Comparison of ENCODE assay signal across 9 mouse cellular contexts in the genomic region with DNA sequence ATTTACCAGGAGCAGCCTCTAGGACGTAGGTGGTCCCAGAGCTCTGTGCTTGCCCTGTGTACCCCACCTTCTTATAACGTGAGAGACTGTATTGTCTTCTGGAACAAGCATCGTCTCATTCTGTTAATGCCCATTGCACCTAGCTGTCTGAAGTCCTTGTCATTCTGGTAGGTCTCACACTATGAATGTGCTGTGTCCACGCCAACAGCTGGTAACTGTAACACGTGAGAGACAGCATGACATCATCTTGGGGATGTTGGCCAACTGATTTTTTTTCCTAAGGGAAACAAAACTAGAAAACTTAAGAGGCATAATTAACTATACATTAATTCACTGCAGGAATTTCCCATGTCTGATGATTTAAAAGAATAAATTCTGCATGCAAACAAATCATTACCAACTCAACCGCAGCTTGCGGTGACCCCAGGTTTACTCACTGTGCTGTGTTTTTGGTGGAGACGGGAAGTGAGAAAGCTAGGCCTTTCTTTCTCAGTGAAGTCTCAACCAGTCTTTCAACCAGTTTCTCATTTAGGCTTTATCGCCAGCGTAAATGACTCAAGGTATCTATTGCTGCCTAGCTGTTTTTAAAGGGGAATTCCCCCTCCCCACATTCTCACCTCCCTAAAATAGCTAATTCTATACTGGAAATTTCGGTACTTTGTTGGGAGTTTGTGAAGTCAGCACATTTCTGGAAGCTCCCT. TPM values are rescaled to one million over a fixed set of nuclear protein-coding genes. Genes with fewer than 3 reads are reported as not detected.
A peak's percentile ranks its signal among the peaks of the same experiment; 100 is the strongest.
DNase-seq lines count a peak whose midpoint lies in the region; ATAC-seq and TF ChIP-seq lines count a peak whose summit lies in the region.
"Had no signal": no experiment of that assay in that cellular context is flagged by ENCODE, and none has a peak within 500 bp of the region (broad histone marks: within the 10 kb centered on the region; RNA-seq: fewer than 3 reads in every experiment).

No protein-coding gene starts in this region.

- 0 out of 2 replicates have a peak overlapping the region, but pooled peaks have one; percentile 51 for H3K27ac ChIP-seq in forebrain, embryonic 13.5 days
- no peak overlapping the region for H3K27ac ChIP-seq in forebrain, embryonic 10.5 days
- H3K27ac ChIP-seq in midbrain, embryonic 16.5 days (ENCODE audit: low read length), result no peak overlapping the region
- H3K27ac ChIP-seq in midbrain, embryonic 14.5 days (replicated peaks; ENCODE audit: low read depth, low read length), result no peak overlapping the region
- H3K27ac ChIP-seq in forebrain, postnatal 0 days (ENCODE audit: low read depth, low read length), result no peak overlapping the region
- H3K27ac ChIP-seq: liver, embryonic 14.5 days had no signal

- ATAC-seq in forebrain, embryonic 13.5 days, result peak; percentile 82
- ATAC-seq in midbrain, embryonic 16.5 days, result 0 out of 2 replicates have a peak, but pooled peaks have one; percentile 28
- no peak for ATAC-seq in midbrain, embryonic 14.5 days (ENCODE audit: low FRiP score, low TSS enrichment)
- peak; percentile 70 for ATAC-seq in forebrain, postnatal 0 days

- H3K4me2 ChIP-seq in forebrain, embryonic 13.5 days, result 0 out of 2 replicates have a peak overlapping the region, but pooled peaks have one; percentile 17
- H3K4me2 ChIP-seq in midbrain, embryonic 16.5 days (ENCODE audit: low read length), result no peak overlapping the region
- H3K4me2 ChIP-seq in midbrain, embryonic 14.5 days (ENCODE audit: low read length), result no peak overlapping the region
- peak overlapping the region; percentile 11; the same call in 1 of the 2 replicates for H3K4me2 ChIP-seq in forebrain, postnatal 0 days (ENCODE audit: low read depth)

- H3K9me3 ChIP-seq in forebrain, embryonic 13.5 days (replicated peaks), result no peaks in the 10 kb centered on the region
- H3K9me3 ChIP-seq in forebrain, embryonic 10.5 days, result no peaks in the 10 kb centered on the region
- no peaks in the 10 kb centered on the region for H3K9me3 ChIP-seq in midbrain, embryonic 16.5 days (replicated peaks; ENCODE audit: control insufficient read depth, low read length, poor library complexity, severe bottlenecking)
- H3K9me3 ChIP-seq in midbrain, embryonic 14.5 days (ENCODE audit: control insufficient read depth, low read length), result no peaks in the 10 kb centered on the region
- H3K9me3 ChIP-seq in forebrain, postnatal 0 days (ENCODE audit: low read length), result no peaks in the 10 kb centered on the region

- 52% methylated on average over 11 of the region's 11 CpGs for WGBS in forebrain, embryonic 13.5 days
- 93% methylated on average over 11 of the region's 11 CpGs for WGBS in forebrain, embryonic 10.5 days
- 68% methylated on average over 11 of the region's 11 CpGs for WGBS in midbrain, embryonic 16.5 days
- WGBS in midbrain, embryonic 14.5 days, result 79% methylated on average over 11 of the region's 11 CpGs
- 30% methylated on average over 11 of the region's 11 CpGs for WGBS in forebrain, postnatal 0 days

- no peak overlapping the region for H3K9ac ChIP-seq in forebrain, embryonic 13.5 days
- H3K9ac ChIP-seq in midbrain, embryonic 16.5 days (ENCODE audit: low read depth, low read length), result no peak overlapping the region
- no peak overlapping the region for H3K9ac ChIP-seq in midbrain, embryonic 14.5 days (replicated peaks; ENCODE audit: low read length)
- H3K9ac ChIP-seq in forebrain, postnatal 0 days, result no peak overlapping the region
- H3K9ac ChIP-seq: liver, embryonic 14.5 days had no signal

- no peak; the same call in 1 of the 2 replicates for TF ChIP-seq CTCF in forebrain, postnatal 0 days (IDR thresholded peaks at IDR 0.05; ENCODE audit: low read depth)

- H3K27me3 ChIP-seq in forebrain, embryonic 13.5 days, result no peaks in the 10 kb centered on the region
- H3K27me3 ChIP-seq in forebrain, embryonic 10.5 days (ENCODE audit: poor library complexity, severe bottlenecking), result no peaks in the 10 kb centered on the region
- no peaks in the 10 kb centered on the region for H3K27me3 ChIP-seq in midbrain, embryonic 16.5 days (ENCODE audit: control insufficient read depth, insufficient read depth, low read depth, low read length)
- H3K27me3 ChIP-seq in midbrain, embryonic 14.5 days (ENCODE audit: control insufficient read depth, insufficient read depth, low read length), result no peaks in the 10 kb centered on the region
- H3K27me3 ChIP-seq in forebrain, postnatal 0 days (ENCODE audit: insufficient read depth, low read length), result no peaks in the 10 kb centered on the region

- H3K4me3 ChIP-seq in forebrain, embryonic 13.5 days, result no peak overlapping the region
- no peak overlapping the region for H3K4me3 ChIP-seq in forebrain, embryonic 10.5 days
- no peak overlapping the region for H3K4me3 ChIP-seq in midbrain, embryonic 16.5 days (ENCODE audit: low read depth, low read length)
- no peak overlapping the region for H3K4me3 ChIP-seq in midbrain, embryonic 14.5 days (replicated peaks; ENCODE audit: low read depth, low read length)
- H3K4me3 ChIP-seq in forebrain, postnatal 0 days (ENCODE audit: low read depth, low read length), result no peak overlapping the region

- DNase-seq in forebrain, embryonic 10.5 days (ENCODE audit: extremely low spot score, low spot score), result no peak
- DNase-seq in midbrain, embryonic 14.5 days, result no peak
- DNase-seq in forebrain, postnatal 0 days, result peak; percentile 48
- peak; percentile 41 for DNase-seq in naive thymus-derived CD4-positive, alpha-beta T cell, adult 2 months (ENCODE audit: low read depth)
- DNase-seq in embryo, embryonic 9.5 days (ENCODE audit: extremely low spot score), result no peak
- no peak for DNase-seq in yolk sac, embryonic 10.5 days (ENCODE audit: low spot score)

- peaks cover 16% of the 10 kb centered on the region for H3K4me1 ChIP-seq in forebrain, embryonic 13.5 days
- no peaks in the 10 kb centered on the region for H3K4me1 ChIP-seq in forebrain, embryonic 10.5 days
- H3K4me1 ChIP-seq in midbrain, embryonic 16.5 days (ENCODE audit: control insufficient read depth, insufficient read depth, low read length), result no peaks in the 10 kb centered on the region
- H3K4me1 ChIP-seq in midbrain, embryonic 14.5 days (ENCODE audit: control insufficient read depth, insufficient read depth, low read length), result no peaks in the 10 kb centered on the region
- 0 out of 2 replicates have a peak, but pooled peaks cover 4% of the 10 kb centered on the region for H3K4me1 ChIP-seq in forebrain, postnatal 0 days (ENCODE audit: insufficient read depth)

- H3K36me3 ChIP-seq in forebrain, embryonic 13.5 days (ENCODE audit: poor library complexity, severe bottlenecking), result no peaks in the 10 kb centered on the region
- H3K36me3 ChIP-seq in forebrain, embryonic 10.5 days (replicated peaks), result no peaks in the 10 kb centered on the region
- H3K36me3 ChIP-seq in midbrain, embryonic 16.5 days (ENCODE audit: control insufficient read depth, insufficient read depth, low read length), result no peaks in the 10 kb centered on the region
- H3K36me3 ChIP-seq in midbrain, embryonic 14.5 days (ENCODE audit: control insufficient read depth, insufficient read depth, low read length), result no peaks in the 10 kb centered on the region
- H3K36me3 ChIP-seq in forebrain, postnatal 0 days (ENCODE audit: insufficient read depth), result no peaks in the 10 kb centered on the region

RNA-seq across cellular contexts. Expression of a gene that starts 14.4 kb away (rescaled TPM):
- polyA plus RNA-seq in forebrain, embryonic 13.5 days (2015; fragmentation: Nextera tagmentation; extraction: Ambion mirVana), result 30.3 and 34.4 TPM in 2 replicates
- 21.0 and 27.5 TPM in 2 replicates for polyA plus RNA-seq in forebrain, embryonic 10.5 days (2016; fragmentation: Nextera tagmentation; extraction: Ambion mirVana)
- 6.3 and 8.1 TPM in 2 replicates for polyA plus RNA-seq in midbrain, embryonic 16.5 days (2015; fragmentation: Nextera tagmentation; extraction: Ambion mirVana)
- polyA plus RNA-seq in midbrain, embryonic 14.5 days (2014; fragmentation: Nextera tagmentation; extraction: Ambion mirVana), result 8.7 and 15.9 TPM in 2 replicates
- total RNA-seq in forebrain, postnatal 0 days (2014; rRNA removed), result 14.3 and 19.8 TPM in 2 replicates
- 4.4 and 9.4 TPM in 2 replicates for polyA plus RNA-seq in forebrain, postnatal 0 days (2015; fragmentation: Nextera tagmentation; extraction: Ambion mirVana)

Comparison
In these comparisons a context has a peak if more than half of its experiments do, and no peak if none do; other contexts are left out.
1. DNase-seq: peak in forebrain, postnatal 0 days (single experiment) and naive thymus-derived CD4-positive, alpha-beta T cell, adult 2 months (single experiment); none in forebrain, embryonic 10.5 days (single experiment), midbrain, embryonic 14.5 days (single experiment), embryo, embryonic 9.5 days (single experiment) and yolk sac, embryonic 10.5 days (single experiment).
2. H3K4me2 ChIP-seq: peak in forebrain, embryonic 13.5 days (single experiment) and forebrain, postnatal 0 days (single experiment); none in midbrain, embryonic 16.5 days (single experiment) and midbrain, embryonic 14.5 days (single experiment).